In genomic region chr3:31149706-31150105, GRCm38 (mm10) we compare ENCODE assay signal across 7 mouse cellular contexts. TPM values are rescaled to one million over a fixed set of nuclear protein-coding genes. Genes with fewer than 3 reads are reported as not detected.
A peak's percentile ranks its signal among the peaks of the same experiment; 100 is the strongest.
DNase-seq lines count a peak whose midpoint lies in the region; ATAC-seq and TF ChIP-seq lines count a peak whose summit lies in the region.

Cldn11 (plus strand) TSS chr3:31149920.

- peak within 1 kb of the TSS; percentile 65 for H3K4me2 ChIP-seq in embryonic facial prominence, embryonic 14.5 days (ENCODE audit: low read depth, low read length)
- peak within 1 kb of the TSS; percentile 85 for H3K4me2 ChIP-seq in intestine, embryonic 15.5 days (replicated peaks)
- H3K4me2 ChIP-seq in limb, embryonic 13.5 days (replicated peaks), result peak within 1 kb of the TSS; percentile 80
- peak within 1 kb of the TSS; percentile 95 for H3K4me2 ChIP-seq in midbrain, embryonic 15.5 days

- DNase-seq in adrenal gland, adult (ENCODE audit: inconsistent age in 2 of 2, low spot score in 1 of 2), result peak; percentile 76 to 79
- peak; percentile 80 for DNase-seq in embryonic facial prominence, embryonic 14.5 days (ENCODE audit: low spot score)
- DNase-seq in spleen, postnatal 10 days (ENCODE audit: low spot score in 2 of 2), result no peak

- H3K36me3 ChIP-seq in ES-Bruce4 (ENCODE audit: control insufficient read depth, insufficient read depth, low read length, poor library complexity, severe bottlenecking), result no peaks in the 10 kb centered on the region
- H3K36me3 ChIP-seq in embryonic facial prominence, embryonic 14.5 days (ENCODE audit: control insufficient read depth, insufficient read depth, low read length), result no peaks in the 10 kb centered on the region
- no peaks in the 10 kb centered on the region for H3K36me3 ChIP-seq in intestine, embryonic 15.5 days
- H3K36me3 ChIP-seq in limb, embryonic 13.5 days, result no peaks in the 10 kb centered on the region
- H3K36me3 ChIP-seq in midbrain, embryonic 15.5 days (replicated peaks), result no peaks in the 10 kb centered on the region

- no peak for TF ChIP-seq POLR2A in ES-Bruce4 (IDR thresholded peaks at IDR 0.05; ENCODE audit: insufficient read depth, low read length)

- no peak for TF ChIP-seq CTCF in ES-Bruce4 (IDR thresholded peaks at IDR 0.05; ENCODE audit: low read depth, low read length)

- peak; percentile 86 for ATAC-seq in embryonic facial prominence, embryonic 14.5 days (ENCODE audit: low read depth)
- peak; percentile 80 for ATAC-seq in intestine, embryonic 15.5 days
- ATAC-seq in limb, embryonic 13.5 days (ENCODE audit: low FRiP score, low read depth), result peak; percentile 78; the same call in 1 of the 2 replicates
- peak; percentile 92 for ATAC-seq in midbrain, embryonic 15.5 days (replicated peaks)

- no peak within 1 kb of the TSS for H3K9ac ChIP-seq in ES-Bruce4 (ENCODE audit: low read depth, poor library complexity, severe bottlenecking)
- peak within 1 kb of the TSS; percentile 49 for H3K9ac ChIP-seq in embryonic facial prominence, embryonic 14.5 days (ENCODE audit: low read depth, low read length)
- peak within 1 kb of the TSS; percentile 12; the same call in 1 of the 2 replicates for H3K9ac ChIP-seq in intestine, embryonic 15.5 days
- H3K9ac ChIP-seq in limb, embryonic 13.5 days, result peak within 1 kb of the TSS; percentile 48
- peak within 1 kb of the TSS; percentile 18; the same call in 1 of the 2 replicates for H3K9ac ChIP-seq in midbrain, embryonic 15.5 days

- no peaks in the 10 kb centered on the region for H3K9me3 ChIP-seq in ES-Bruce4 (replicated peaks; ENCODE audit: control insufficient read depth, insufficient read depth, low read length, poor library complexity, severe bottlenecking)
- H3K9me3 ChIP-seq in embryonic facial prominence, embryonic 14.5 days (ENCODE audit: control insufficient read depth, low read length), result no peaks in the 10 kb centered on the region
- H3K9me3 ChIP-seq in intestine, embryonic 15.5 days, result no peaks in the 10 kb centered on the region
- no peaks in the 10 kb centered on the region for H3K9me3 ChIP-seq in limb, embryonic 13.5 days
- H3K9me3 ChIP-seq in midbrain, embryonic 15.5 days, result no peaks in the 10 kb centered on the region

- no peaks in the 10 kb centered on the region for H3K4me1 ChIP-seq in ES-Bruce4 (ENCODE audit: control insufficient read depth, insufficient read depth, low read length)
- peaks cover 14% of the 10 kb centered on the region for H3K4me1 ChIP-seq in embryonic facial prominence, embryonic 14.5 days (ENCODE audit: control insufficient read depth, insufficient read depth, low read length)
- H3K4me1 ChIP-seq in intestine, embryonic 15.5 days (replicated peaks), result peaks cover 4% of the 10 kb centered on the region
- H3K4me1 ChIP-seq in limb, embryonic 13.5 days, result peaks cover 18% of the 10 kb centered on the region
- H3K4me1 ChIP-seq in midbrain, embryonic 15.5 days, result peaks cover 11% of the 10 kb centered on the region

- H3K27ac ChIP-seq in ES-Bruce4 (ENCODE audit: insufficient read depth, low read length), result no peak within 1 kb of the TSS
- H3K27ac ChIP-seq in embryonic facial prominence, embryonic 14.5 days (replicated peaks; ENCODE audit: low read depth, low read length), result no peak within 1 kb of the TSS
- no peak within 1 kb of the TSS for H3K27ac ChIP-seq in intestine, embryonic 15.5 days
- H3K27ac ChIP-seq in limb, embryonic 13.5 days, result no peak within 1 kb of the TSS
- no peak within 1 kb of the TSS for H3K27ac ChIP-seq in midbrain, embryonic 15.5 days

- no peak for TF ChIP-seq EP300 in ES-Bruce4 (IDR thresholded peaks at IDR 0.05; ENCODE audit: insufficient read depth, low read depth, low read length)

- H3K4me3 ChIP-seq in ES-Bruce4 (ENCODE audit: low read depth, low read length), result peak within 1 kb of the TSS; percentile 47
- peak within 1 kb of the TSS; percentile 39 for H3K4me3 ChIP-seq in embryonic facial prominence, embryonic 14.5 days (ENCODE audit: low read depth, low read length)
- peak within 1 kb of the TSS; percentile 34 for H3K4me3 ChIP-seq in intestine, embryonic 15.5 days (replicated peaks)
- peak within 1 kb of the TSS; percentile 42 for H3K4me3 ChIP-seq in limb, embryonic 13.5 days
- H3K4me3 ChIP-seq in midbrain, embryonic 15.5 days, result peak within 1 kb of the TSS; percentile 46

- H3K27me3 ChIP-seq in ES-Bruce4 (ENCODE audit: control insufficient read depth, insufficient read depth, low read length, poor library complexity, severe bottlenecking), result no peaks in the 10 kb centered on the region
- H3K27me3 ChIP-seq in embryonic facial prominence, embryonic 14.5 days (replicated peaks; ENCODE audit: control insufficient read depth, insufficient read depth, low read length), result peaks cover 10% of the 10 kb centered on the region
- H3K27me3 ChIP-seq in intestine, embryonic 15.5 days (replicated peaks), result no peaks in the 10 kb centered on the region; the same call in 1 of the 2 replicates
- H3K27me3 ChIP-seq in limb, embryonic 13.5 days, result peaks cover 33% of the 10 kb centered on the region
- peaks cover 34% of the 10 kb centered on the region for H3K27me3 ChIP-seq in midbrain, embryonic 15.5 days (replicated peaks)

- WGBS in embryonic facial prominence, embryonic 14.5 days, result under 1% methylated on average over 23 of the region's 33 CpGs
- WGBS in intestine, embryonic 15.5 days, result under 1% methylated on average over 33 of the region's 33 CpGs
- under 1% methylated on average over 33 of the region's 33 CpGs for WGBS in limb, embryonic 13.5 days
- WGBS in midbrain, embryonic 15.5 days, result 3% methylated on average over 33 of the region's 33 CpGs

RNA-seq across cellular contexts. Expression of gene Cldn11, which starts in this region (rescaled TPM):
- 0.59 and 0.85 TPM in 2 replicates for polyA plus RNA-seq in ES-Bruce4 (2011; ENCODE audit: insufficient read depth, insufficient read length, low read depth, missing spikeins)
- 59.9 and 65.7 TPM in 2 replicates for polyA plus RNA-seq in embryonic facial prominence, embryonic 14.5 days (2014; fragmentation: Nextera tagmentation; extraction: Ambion mirVana)
- polyA plus RNA-seq in intestine, embryonic 15.5 days (2015; fragmentation: Nextera tagmentation; extraction: Ambion mirVana), result 4.9 and 7.3 TPM in 2 replicates
- polyA plus RNA-seq in limb, embryonic 13.5 days (2015; fragmentation: Nextera tagmentation; extraction: Ambion mirVana), result 9.4 and 10.7 TPM in 2 replicates
- polyA plus RNA-seq in midbrain, embryonic 15.5 days (2015; fragmentation: Nextera tagmentation; extraction: Ambion mirVana), result 57.8 and 75.1 TPM in 2 replicates

Comparison
In these comparisons a context has a peak if more than half of its experiments do, and no peak if none do; other contexts are left out.
1. DNase-seq: peak in adrenal gland, adult (2 of 2) and embryonic facial prominence, embryonic 14.5 days (single experiment); none in spleen, postnatal 10 days (0 of 2).
2. Peak in every context shown above with its lines, with median percentiles within 50 percentile points of each other: H3K4me3 ChIP-seq, ATAC-seq and H3K4me2 ChIP-seq.